Mouse (Mus musculus) embryonic fibroblast, embryonic 13.5 days (primary cell): ENCODE data around the gene 2210407C18Rik.

Source experiments
- CTCF ChIP-seq: IDR thresholded peaks from 2 replicates; pipeline ENCODE4 v1.5.1; 2011; ENCODE audit warnings: mild to moderate bottlenecking, control low read depth, low read length, moderate library complexity, borderline replicate concordance; ENCODE audit not compliant: insufficient read depth
- POLR2A ChIP-seq: IDR thresholded peaks from 2 replicates; pipeline ENCODE4 v1.6.1; 2011; ENCODE audit warnings: low read depth, mild to moderate bottlenecking, control low read depth, low read length, moderate library complexity

GRCm38 (mm10) chr11:58606177-58606919, 9.5 kb downstream of the 2210407C18Rik start:
- TF ChIP-seq POLR2A = no peak
- no peak for TF ChIP-seq CTCF
